Mouse (Mus musculus): ENCODE results near the gene Vezt.
A peak's percentile ranks its signal among the peaks of the same experiment; 100 is the strongest.

The Vezt gene

DNA sequence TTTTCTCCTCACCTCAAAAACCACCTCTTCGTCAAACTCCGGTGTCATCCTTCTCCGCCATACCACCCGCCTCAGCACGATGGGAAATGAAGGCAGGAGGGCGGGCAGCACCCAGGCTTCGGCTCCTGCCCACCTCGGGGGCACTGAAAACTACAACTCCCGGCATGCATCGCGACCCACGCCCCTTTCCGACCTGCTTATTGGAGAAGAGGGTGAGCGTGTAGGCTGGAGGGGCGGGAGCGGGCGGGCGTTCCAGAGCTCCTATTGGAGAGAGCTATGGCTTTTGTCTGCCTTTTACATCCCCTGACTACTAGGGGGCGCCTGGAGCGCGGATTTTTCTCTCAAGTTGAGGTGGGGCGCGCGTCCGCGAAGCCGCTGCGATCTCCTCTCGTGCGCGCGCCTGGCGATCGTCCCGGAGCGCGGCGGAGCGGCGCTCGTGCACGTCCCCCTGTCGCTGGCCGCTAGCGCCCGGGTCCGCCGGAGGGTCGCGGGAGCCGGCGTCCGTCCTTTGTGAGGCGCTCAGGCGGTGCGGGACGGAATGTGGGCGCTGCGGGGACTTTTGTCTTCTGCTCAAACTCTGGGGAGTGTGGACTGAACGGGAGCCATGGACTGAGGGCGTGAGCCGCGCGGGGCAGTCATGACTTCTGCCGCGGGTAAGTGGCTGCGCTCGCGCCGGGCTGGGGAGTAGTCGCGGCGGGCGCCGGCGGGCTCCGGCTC is at the start of gene Vezt, which contains the start of gene Fgd6:
Vezt (minus strand) TSS at position 160 of the 717 bp plus-strand sequence.
Fgd6 (plus strand) TSS at position 344 of the 717 bp plus-strand sequence.
- peak; percentile 100 for DNase-seq (ENCODE audit: low read depth, low spot score)

GRCm38 (mm10) chr10:94082040-94082734 is 46.6 kb upstream of the Vezt start:
- peak; percentile 50 for DNase-seq (ENCODE audit: low read depth, low spot score)

DNA sequence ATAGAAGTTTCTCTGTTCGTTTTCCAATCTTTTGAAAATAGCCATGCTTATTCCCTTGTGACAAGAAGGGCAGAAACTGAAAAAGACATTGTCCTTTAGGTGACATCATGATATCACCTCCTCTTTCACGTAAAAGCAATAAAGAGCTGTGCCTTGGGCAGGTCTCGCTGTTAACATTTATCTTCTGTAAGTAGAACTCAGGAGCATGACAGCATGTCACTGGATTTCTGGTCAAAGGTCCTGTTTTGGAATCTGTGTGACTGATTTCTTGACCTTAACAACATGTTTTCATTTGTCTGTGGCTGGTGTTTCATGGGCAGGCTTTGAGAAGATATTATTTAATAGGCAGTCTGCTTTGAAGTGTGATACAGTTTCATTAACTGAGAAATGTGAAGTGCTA is 45.1 kb upstream of the Vezt start:
- DNase-seq (ENCODE audit: low read depth, low spot score): no peak

DNA sequence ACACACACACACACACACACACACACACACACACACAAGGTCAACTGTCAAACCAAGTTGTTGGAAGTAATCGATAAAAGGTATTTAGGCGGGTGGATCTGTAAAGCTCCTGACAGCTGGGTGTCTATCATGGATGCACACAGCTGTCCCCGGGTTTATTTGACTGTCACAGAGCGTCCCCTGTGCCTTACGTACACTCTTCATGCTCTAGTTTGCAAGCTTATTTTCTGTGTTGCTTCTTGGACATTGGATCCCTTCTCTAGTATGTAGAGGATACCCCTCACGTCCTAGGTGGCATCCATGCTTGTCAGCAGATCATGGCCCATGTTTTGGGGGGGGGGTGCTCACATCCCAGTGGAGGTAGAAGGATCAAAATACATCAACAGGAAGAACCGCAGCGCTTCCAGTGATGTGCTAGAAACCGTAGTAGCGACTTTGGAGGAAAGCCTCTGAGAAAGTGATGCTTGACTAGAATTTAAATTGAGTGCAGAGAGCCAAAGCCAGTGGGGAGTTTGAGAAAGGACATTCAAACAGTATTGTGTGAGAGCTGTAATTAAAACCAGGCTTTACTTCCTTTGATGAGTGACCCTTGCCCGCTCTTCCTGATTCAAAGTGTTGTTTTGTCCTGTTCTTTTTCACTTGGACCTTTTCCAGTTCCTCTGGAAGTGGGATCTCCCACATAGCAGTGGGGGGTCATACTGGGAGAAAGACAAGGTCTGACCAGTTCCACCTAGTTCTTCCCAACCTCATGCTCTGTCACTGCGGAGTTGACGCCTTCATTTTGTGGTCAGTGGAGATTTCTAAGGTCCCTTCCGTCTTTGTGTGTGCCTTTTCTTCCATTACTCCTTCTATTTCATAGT is 41.6 kb upstream of the Vezt start:
- no peak for DNase-seq (ENCODE audit: low read depth, low spot score)

- DNase-seq (ENCODE audit: low read depth, low spot score): no peak
Observed at GRCm38 (mm10) chr10:94072916-94073465, 37.4 kb upstream of the Vezt start.

DNA sequence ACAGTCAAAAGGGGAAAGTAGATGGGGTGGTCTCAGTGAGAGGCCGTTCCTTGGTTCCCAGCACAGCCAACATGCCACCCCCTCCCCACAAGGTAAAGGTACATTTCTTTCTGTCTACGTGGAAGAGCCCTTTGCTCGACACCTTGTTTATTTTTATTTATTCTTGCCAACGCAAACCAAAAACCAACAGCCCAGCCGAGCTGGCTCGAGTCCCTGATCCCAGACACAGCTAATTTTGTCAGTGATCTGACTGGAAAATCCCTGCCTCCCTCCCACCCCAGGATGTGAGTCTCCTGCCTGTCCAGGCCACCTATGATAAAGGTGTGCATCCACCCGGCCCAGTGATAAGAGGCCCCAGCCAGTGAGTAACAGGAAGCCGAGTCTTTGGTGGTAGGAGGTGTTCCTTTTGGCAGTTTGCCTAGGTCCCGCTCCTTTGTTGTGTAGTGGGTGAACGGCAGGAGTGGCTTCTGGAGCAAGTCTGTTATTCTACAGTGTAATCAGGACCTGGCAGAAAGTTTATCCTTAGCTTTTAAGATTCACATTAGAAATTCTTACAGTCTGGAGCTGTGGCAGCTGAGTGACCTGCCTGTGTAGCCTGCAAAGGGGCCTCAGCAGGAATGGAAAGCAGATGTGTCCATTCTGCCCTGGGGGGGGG is 36.8 kb upstream of the Vezt start:
- DNase-seq (ENCODE audit: low read depth, low spot score): no peak

- DNase-seq (ENCODE audit: low read depth, low spot score): no peak
Observed at GRCm38 (mm10) chr10:94071641-94072040, 36.0 kb upstream of the Vezt start.

GRCm38 (mm10) chr10:94068701-94069100 is 33.1 kb upstream of the Vezt start:
- no peak for DNase-seq (ENCODE audit: low read depth, low spot score)

GRCm38 (mm10) chr10:94066896-94067295 is 31.3 kb upstream of the Vezt start:
- DNase-seq (ENCODE audit: low read depth, low spot score): no peak

GRCm38 (mm10) chr10:94062357-94062756 is 26.7 kb upstream of the Vezt start:
- DNase-seq (ENCODE audit: low read depth, low spot score): no peak

GRCm38 (mm10) chr10:94060190-94060589 is 24.6 kb upstream of the Vezt start:
- DNase-seq (ENCODE audit: low read depth, low spot score): no peak

DNA sequence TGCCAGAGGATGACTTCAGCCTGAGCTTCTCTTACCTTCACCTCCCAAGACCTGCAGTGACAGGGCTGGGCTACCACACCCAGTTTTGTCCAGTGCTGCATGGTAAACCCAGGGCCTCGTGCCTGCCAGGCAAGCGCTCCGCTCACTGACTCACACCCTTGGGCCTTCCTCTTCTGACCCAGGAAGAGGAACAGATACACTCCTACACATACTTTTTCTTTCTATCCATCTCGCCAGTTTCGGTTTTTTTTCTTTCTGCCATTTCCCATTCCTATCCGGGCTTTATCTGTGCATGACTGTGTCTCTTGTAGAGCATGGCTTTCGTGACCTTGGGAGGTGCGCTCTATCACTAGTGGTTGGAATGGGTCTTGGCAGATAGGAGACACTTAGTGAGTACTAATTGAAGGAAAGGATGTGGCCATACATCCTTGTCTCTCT is 24.0 kb upstream of the Vezt start:
- peak; percentile 76 for DNase-seq (ENCODE audit: low read depth, low spot score)

DNA sequence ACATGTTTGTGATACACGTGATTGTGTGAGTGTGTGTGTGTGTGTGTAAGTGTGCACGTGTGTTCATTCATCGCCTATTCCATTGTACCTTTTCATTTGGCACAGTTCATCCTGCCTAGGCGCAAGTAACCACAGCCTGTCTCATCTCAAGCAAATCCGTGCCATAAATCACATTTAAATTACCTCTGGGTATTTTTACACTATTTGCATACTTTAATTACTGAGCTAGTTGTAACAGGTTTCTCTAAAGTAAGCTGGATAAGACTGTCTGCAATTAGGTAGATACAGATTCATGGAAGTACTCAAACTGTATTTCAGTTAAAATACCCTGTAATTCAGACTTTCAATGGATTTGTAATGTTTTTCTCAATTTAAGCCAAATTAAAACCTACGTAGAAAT is 20.9 kb upstream of the Vezt start:
- DNase-seq (ENCODE audit: low read depth, low spot score): no peak

DNA sequence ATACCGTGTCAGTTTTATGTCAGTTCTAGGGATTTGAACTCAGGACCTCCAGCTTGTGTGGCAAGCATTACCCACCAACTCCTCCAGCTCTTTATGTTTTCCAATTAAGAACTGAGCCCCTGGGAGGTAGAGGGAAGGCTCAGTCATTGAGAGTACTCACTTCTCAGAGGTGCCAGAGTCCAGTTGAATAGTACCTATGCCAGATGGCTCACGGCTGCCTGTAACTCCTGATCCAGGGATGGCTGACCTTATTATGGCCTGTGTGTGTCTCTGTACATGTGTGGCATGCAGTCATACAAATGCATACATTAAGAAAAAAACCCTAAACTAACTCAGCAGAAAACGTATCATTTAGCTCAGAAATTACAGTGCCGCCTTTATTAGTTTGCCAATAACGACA is 15.1 kb upstream of the Vezt start:
- DNase-seq (ENCODE audit: low read depth, low spot score): no peak

DNA sequence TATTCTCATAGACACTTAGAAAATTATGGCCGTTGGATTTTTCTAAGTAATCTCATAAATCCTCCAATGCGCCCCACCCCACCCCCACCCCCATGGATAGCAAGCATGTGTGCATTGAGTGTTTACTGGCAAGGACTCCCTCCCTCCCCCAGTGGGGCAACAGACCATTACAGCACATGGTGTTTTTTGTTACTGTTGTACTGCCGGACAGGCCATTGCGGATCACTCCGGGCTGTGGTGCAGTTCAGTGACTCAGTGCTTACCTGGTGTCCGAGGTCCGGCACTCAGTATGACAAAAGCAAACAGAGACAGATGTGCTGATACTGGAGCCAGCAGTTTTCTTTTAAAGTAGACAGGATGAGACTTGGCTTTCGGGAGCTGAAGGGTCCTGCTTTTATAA is 13.5 kb upstream of the Vezt start:
- DNase-seq (ENCODE audit: low read depth, low spot score): no peak

DNA sequence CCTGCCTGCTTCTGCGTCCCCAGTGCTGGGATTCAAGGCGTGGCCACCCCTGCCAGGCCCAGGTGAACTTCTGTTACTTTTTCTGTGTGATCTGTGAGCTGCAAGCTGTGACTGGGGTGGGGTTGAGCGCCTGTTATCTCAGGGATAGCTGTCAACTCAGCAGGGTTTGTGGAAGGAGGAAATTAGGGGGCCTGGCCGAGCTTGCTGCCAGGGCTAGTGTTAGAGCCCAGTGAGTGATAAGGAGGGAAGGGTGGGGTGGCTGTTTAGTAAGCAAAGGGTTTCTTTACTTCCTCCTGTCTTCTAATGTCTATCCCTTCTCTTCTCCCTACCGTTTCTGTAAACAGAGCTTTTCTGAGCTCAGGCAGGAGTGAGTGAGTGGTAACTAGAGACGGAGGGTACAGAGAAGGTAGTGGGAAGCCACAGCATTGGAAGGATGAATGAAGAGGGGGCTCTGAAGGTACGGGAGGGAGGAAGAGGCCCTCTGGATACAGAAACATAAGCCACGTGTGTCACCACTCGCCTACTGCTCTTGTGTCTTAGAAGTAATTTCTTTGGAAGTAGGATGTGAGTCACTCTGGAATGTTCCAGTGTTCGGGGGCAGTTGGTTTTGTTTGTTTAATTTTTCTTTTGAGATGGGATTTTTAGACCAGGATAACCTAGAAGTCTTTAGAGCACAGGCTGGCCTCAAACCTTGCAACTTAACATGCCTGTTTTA is 12.4 kb upstream of the Vezt start:
- no peak for DNase-seq (ENCODE audit: low read depth, low spot score)

DNA sequence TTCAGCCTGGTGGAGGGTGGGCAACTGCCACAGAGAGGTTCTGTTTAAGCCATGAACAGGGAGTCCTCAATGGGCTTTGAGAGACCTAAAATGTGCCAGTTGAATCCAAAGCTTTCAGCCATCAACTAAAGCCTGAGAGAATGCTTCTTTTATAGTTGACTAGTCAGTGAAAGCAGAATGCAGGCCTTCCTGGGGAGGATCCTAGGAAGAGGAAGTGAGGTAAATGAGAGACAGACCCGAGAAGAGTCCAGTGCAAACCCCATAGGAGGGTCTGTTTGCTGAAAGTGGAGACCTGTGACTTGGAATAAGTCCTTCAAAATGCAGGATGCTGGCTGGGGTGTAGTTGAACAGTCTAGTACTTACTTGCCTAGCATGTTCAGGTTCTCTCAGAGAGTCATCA is 11.4 kb upstream of the Vezt start:
- DNase-seq (ENCODE audit: low read depth, low spot score): peak; percentile 31

DNA sequence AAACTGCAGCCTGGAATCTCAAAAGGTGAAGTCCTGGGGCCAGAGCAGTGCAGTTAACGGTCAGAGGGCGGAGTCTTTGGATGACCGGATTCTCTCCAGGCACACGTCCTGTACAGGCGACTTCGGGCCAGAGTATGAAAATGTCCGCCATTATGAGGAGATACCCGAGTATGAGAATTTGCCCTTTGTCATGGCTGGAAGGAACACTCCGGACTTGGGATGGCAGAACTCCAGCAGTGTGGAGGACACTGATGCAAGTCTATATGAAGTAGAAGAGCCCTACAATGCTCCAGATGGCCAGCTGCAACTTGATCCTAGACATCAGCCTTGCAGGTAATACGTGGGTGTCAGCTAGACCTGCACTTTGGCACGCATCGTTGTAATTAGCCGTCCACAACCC is 9.7 kb upstream of the Vezt start:
- no peak for DNase-seq (ENCODE audit: low read depth, low spot score)

GRCm38 (mm10) chr10:94043908-94044307 is 8.3 kb upstream of the Vezt start:
- DNase-seq (ENCODE audit: low read depth, low spot score): no peak

GRCm38 (mm10) chr10:94038366-94039260 is 3.0 kb upstream of the Vezt start:
- peak; percentile 83 for DNase-seq (ENCODE audit: low read depth, low spot score)

Data from A20 (cell line).